Mouse (Mus musculus): ENCODE results near the gene Alox12b. TPM values are rescaled to one million over a fixed set of nuclear protein-coding genes. Genes with fewer than 3 reads are reported as not detected.

Gene Alox12b
- polyA plus RNA-seq, 1 experiment = 0.03 TPM

DNA sequence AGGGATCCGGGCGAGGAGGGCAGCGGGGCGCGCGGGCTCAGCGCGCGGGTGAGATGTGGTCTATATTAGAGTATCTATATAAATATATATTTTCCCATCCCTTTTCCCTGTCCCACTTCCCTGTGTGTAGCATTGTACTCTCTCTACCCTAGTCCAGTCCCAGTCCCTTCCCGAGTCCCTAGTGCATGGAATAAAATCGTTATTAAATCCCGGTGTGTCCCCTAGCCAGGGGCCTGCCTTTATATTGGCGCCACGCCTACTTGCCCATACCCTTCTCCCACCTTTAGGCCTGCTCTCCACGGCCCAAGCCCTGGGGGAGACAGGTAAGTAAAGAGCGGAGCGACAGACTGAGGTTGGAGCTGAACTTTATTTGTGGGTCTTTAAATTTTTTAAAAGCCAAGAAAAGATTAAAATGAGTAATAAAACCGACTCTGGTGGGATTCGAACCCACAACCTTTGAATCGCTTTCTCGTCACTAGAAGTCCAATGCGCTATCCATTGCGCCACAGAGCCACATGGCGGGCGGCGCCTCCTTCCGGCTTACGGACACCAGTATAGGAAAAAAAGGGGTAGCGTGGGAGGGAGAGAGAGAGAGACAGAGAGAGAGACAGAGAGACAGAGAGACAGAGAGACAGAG is 33.6 kb upstream of the Alox12b start:
- DNase-seq (ENCODE audit: low spot score) = peak; percentile 74

DNA sequence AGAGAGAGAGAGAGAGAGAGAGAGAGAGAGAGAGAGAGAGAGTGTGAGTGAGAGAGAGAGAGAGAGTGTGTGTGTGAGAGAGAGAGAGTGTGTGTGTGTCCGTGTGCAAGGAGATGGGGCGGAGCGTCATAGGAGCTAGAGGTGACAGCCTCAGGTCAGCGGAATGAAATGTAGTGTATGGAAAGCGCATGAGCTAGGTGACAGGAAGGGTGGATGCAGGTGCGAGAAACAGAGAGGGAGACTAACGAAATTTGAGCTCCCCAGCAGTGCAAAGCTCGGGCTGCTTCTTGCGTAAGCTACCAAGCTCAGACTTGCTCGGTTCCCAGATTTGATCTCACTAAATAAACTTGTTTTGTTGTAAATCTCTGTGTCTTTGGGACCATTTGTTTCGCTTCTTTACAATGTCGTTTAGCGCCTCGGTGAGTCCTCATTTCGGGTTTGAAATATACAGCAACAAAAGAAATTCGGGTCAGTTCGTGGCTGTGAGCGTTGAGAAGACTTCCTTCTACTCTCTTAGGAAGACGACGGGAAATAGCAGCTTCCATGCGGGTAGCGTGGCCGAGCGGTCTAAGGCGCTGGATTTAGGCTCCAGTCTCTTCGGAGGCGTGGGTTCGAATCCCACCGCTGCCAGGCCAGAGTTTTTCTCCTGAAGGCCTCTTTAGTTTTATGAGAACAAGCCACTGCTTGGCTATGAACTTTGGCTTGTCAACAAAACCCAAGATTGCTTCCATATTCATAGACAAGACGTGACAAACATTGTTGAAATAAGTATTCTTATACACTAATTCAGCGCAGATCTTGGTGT is 32.9 kb upstream of the Alox12b start:
- peak; percentile 80 for DNase-seq (ENCODE audit: low spot score)

- DNase-seq (ENCODE audit: low spot score) = no peak
Observed at GRCm38 (mm10) chr11:69124498-69124847, 32.3 kb upstream of the Alox12b start.

DNA sequence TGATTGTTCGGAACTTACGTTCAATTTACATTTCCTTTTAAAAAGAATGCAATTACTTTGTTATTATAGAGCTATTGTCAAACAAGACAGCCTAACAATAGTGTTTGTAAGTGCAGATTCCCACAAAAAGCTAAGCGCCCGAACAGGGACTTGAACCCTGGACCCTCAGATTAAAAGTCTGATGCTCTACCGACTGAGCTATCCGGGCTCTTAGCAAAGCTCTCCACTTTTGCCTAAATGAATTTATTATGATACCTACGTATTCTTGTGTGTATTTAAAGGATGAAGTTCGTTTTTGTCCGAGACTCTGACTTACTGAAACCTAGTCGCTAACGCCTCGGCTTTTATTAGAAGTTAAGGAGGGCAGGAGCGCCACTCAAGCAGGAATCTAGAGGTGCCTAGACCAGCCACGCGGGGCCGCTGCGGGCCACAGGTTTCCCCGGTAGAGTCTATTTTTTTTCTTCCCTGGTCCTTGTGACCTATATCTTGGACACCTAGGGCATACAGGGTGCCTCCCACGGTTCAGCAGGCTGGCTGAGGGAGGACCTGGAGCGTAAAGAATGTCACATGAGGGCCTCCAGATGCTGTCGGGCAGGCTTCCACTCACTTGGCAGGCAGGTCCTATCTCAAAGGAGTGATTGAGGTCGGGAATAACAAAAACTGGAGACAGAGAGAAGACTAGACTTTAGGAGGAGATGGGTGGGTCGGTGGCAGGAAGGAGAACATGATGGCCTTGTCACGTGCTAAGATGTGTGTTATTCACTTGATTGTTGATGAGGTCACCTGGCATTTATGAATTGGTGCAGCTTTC is 31.5 kb upstream of the Alox12b start:
- peak; percentile 73 for DNase-seq (ENCODE audit: low spot score)

GRCm38 (mm10) chr11:69125852-69125918 is 31.1 kb upstream of the Alox12b start, which contains the start of gene Aloxe3:
TSS of gene Aloxe3 (plus strand) at chr11:69125896.
- no peak for DNase-seq (ENCODE audit: low spot score)

- no peak for DNase-seq (ENCODE audit: low spot score)
Observed at GRCm38 (mm10) chr11:69125919-69126705, 30.7 kb upstream of the Alox12b start.

- no peak for DNase-seq (ENCODE audit: low spot score)
Observed at GRCm38 (mm10) chr11:69126706-69127095, 30.1 kb upstream of the Alox12b start.

- DNase-seq (ENCODE audit: low spot score) = no peak
Observed at GRCm38 (mm10) chr11:69128426-69129122, 28.2 kb upstream of the Alox12b start.

- no peak for DNase-seq (ENCODE audit: low spot score)
Observed at GRCm38 (mm10) chr11:69133566-69133922, 23.2 kb upstream of the Alox12b start.

DNA sequence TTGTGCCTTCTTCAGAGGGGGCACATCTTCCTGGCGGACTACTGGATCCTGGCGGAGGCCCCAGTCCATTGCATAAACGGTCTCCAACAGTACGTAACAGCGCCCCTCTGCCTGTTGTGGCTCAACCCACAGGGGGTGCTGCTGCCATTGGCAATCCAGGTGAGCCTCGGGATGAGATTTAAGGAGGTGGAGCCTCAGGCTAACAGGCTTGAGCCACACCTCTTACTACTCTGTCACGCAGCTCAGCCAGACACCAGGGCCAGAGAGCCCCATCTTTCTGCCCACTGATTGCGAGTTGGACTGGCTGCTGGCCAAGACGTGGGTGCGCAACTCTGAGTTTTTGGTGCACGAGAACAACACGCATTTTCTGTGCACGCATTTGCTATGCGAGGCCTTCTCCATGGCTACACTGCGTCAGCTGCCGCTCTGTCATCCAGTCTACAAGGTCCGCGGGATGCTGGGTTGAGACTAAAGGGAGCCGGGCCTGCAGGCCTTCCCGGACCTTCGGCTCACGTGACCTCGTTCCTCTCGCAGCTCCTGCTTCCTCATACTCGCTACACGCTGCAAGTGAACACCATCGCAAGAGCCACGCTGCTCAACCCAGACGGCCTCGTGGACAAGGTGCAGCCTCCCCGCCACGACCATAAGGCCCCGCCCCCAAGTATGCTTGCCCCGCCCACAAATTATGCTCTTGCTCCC is 22.7 kb upstream of the Alox12b start:
- DNase-seq (ENCODE audit: low spot score) = no peak

- no peak for DNase-seq (ENCODE audit: low spot score)
Observed at GRCm38 (mm10) chr11:69134622-69134968, 22.2 kb upstream of the Alox12b start.

DNA sequence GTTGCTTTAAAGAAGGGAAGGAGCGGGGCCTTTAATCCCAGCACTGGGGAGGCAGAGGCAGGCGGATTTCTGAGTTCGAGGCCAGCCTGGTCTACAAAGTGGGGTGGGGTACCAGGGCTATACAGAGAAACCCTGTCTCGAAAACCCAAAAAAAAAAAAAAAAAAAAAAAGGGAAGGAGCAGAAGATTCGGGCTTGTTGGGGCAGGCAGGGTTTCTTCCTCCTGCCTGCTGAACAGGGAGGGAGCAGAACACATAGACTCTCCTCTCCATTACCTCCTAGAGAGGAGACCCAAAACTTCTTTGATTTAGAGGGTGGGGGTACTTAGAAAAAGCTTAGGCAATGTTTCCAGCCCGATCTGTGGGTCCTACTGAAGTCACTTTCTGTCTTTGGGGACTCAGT is 21.4 kb upstream of the Alox12b start:
- DNase-seq (ENCODE audit: low spot score) = no peak

GRCm38 (mm10) chr11:69147546-69147945 is 9.2 kb upstream of the Alox12b start:
- no peak for DNase-seq (ENCODE audit: low spot score)

DNA sequence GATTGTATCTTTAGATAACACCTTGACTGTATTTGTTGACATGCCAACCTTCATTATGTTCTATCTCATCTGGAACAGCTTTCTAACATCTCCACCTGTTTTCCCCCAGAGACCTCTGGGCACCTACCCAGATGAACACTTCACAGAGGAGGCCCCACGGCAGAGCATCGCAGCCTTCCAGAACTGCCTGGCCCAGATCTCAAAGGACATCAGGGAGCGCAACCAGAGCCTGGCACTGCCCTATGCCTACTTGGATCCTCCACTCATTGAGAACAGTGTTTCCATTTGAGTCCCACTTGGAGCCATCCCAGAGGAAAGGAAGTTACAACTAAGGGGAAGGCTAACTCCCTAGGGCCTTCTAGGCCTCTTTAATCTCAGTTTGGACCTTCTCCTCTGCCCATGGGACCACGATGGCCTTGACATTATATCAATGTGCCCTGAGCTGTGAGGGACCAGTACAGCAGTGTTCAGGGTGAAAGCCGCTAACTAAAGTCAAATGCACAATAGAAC is 8.3 kb upstream of the Alox12b start:
- no peak for DNase-seq (ENCODE audit: low spot score)

- DNase-seq (ENCODE audit: low spot score) = no peak
Observed at GRCm38 (mm10) chr11:69149728-69150127, 7.1 kb upstream of the Alox12b start.

DNA sequence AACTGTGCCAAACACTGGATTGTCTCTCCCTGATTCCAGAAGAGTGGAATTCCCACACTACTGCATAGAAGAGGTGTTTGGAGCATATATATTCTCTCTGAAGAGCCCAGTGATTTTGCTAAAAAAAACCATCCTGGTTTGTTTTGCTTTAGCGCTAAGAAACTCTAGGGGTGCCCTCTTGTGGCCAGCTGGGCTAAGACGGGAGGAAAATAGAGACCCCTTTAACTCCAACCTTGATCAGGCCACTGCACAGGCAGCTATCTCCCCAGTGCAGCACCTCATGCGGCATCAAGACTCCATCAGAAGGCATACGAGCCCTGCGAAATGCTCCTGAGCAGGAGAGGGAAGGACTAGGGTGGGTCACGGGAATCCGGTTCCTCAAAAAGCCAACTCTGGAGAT is 6.3 kb upstream of the Alox12b start:
- DNase-seq (ENCODE audit: low spot score) = no peak

GRCm38 (mm10) chr11:69151004-69151403 is 5.8 kb upstream of the Alox12b start:
- DNase-seq (ENCODE audit: low spot score) = no peak

- DNase-seq (ENCODE audit: low spot score) = no peak
Observed at GRCm38 (mm10) chr11:69153831-69154230, 3.0 kb upstream of the Alox12b start.

DNA sequence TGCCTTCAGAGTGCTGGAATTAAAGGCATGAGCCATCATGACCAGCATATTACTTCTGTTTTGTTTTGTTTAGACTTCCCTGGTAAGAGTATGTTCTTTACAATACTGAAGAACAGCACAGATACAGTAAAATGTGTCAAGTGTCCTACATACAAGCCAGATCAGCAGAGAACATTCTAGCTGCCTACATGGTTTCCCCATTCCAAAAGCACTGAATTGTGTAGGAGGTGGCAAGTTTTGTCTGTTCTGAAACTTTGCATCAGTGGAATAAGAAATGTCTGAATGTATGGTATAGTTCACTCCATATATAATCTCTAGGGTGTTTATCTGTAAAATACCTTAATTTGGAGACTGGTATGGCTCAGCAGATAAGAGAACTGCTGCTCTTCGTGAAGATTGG is 1.4 kb upstream of the Alox12b start:
- DNase-seq (ENCODE audit: low spot score) = no peak

GRCm38 (mm10) chr11:69169313-69169712 is 12.5 kb downstream of the Alox12b start:
- DNase-seq (ENCODE audit: low spot score) = no peak

GRCm38 (mm10) chr11:69171626-69172025 is 14.8 kb downstream of the Alox12b start:
- no peak for DNase-seq (ENCODE audit: low spot score)

Data from urinary bladder, adult 2 months (tissue).